Mouse (Mus musculus) embryonic facial prominence, embryonic 11.5 days (tissue): Measurements from ENCODE around the gene Nes. TPM values are rescaled to one million over a fixed set of nuclear protein-coding genes. Genes with fewer than 3 reads are reported as not detected.

Source experiments
- ATAC-seq: fragments of 200-750 bp; cut with Nextera tagmentation; replicated peaks from 2 replicates; pipeline ENCODE4 v1.8.0; 2017; ENCODE audit warnings: low read depth; ENCODE audit not compliant: insufficient number of reproducible peaks, low FRiP score, low TSS enrichment
- DNase-seq: peaks from one replicate; pipeline ENCODE4 v3.0.0-alpha.2; 2015; ENCODE audit warnings: low spot score
- H3K27ac ChIP-seq: fragments of 300-500 bp; sonication (generic); replicated peaks from 2 replicates; pipeline ENCODE4 v1.5.1; 2014; ENCODE audit warnings: mild to moderate bottlenecking, low read depth, low read length, control low read depth
- H3K27me3 ChIP-seq: fragments of 300-500 bp; sonication (generic); 2 replicates; pipeline ENCODE4 v1.6.1; 2014; ENCODE audit warnings: mild to moderate bottlenecking, low read length, moderate library complexity, mixed read lengths; ENCODE audit not compliant: control insufficient read depth, insufficient read depth
- H3K36me3 ChIP-seq: fragments of 300-500 bp; sonication (generic); replicated peaks from 2 replicates; pipeline ENCODE4 v1.6.1; 2014; ENCODE audit warnings: low read depth, mild to moderate bottlenecking, low read length, moderate library complexity, mixed read lengths; ENCODE audit not compliant: control insufficient read depth, insufficient read depth
- H3K4me1 ChIP-seq: fragments of 300-500 bp; sonication (generic); 2 replicates; pipeline ENCODE4 v1.6.1; 2014; ENCODE audit warnings: low read length, mixed read lengths; ENCODE audit not compliant: control insufficient read depth, insufficient read depth
- H3K4me2 ChIP-seq: fragments of 300-500 bp; sonication (generic); 2 replicates; pipeline ENCODE4 v1.6.1; 2014; ENCODE audit warnings: low read depth, mild to moderate bottlenecking, control low read depth, low read length, moderate library complexity
- H3K4me3 ChIP-seq: fragments of 300-500 bp; sonication (generic); 2 replicates; pipeline ENCODE4 v1.5.1; 2014; ENCODE audit warnings: low read depth, low read length, control low read depth
- H3K9ac ChIP-seq: fragments of 300-500 bp; sonication (generic); replicated peaks from 2 replicates; pipeline ENCODE4 v1.6.1; 2014; ENCODE audit warnings: mild to moderate bottlenecking, control low read depth, low read length
- H3K9me3 ChIP-seq: fragments of 300-500 bp; sonication (generic); replicated peaks from 2 replicates; pipeline ENCODE4 v1.6.1; 2016; ENCODE audit warnings: mild to moderate bottlenecking, low read length, inconsistent platforms, mixed read lengths; ENCODE audit not compliant: control insufficient read depth
- WGBS: fragments of 180-500 bp; shearing (Covaris S2); extraction: QIAGEN DNeasy Blood & Tissue Kit; methylation state at CpG from one replicate; pipeline ENCODE4 v1.1.7; 2014; 5-methylcytosine and 5-hydroxymethylcytosine counted together
- polyA plus RNA-seq: library from polyadenylated mRNA; unstranded; fragments of >200 nt; fragmentation: Nextera tagmentation; extraction: Ambion mirVana; gene quantifications from 2 replicates; pipeline ENCODE4 v1.2.1, GENCODE M21; 2014

Gene Nes
- polyA plus RNA-seq, 1 experiment from 2014 or later = 16.2 TPM

DNA sequence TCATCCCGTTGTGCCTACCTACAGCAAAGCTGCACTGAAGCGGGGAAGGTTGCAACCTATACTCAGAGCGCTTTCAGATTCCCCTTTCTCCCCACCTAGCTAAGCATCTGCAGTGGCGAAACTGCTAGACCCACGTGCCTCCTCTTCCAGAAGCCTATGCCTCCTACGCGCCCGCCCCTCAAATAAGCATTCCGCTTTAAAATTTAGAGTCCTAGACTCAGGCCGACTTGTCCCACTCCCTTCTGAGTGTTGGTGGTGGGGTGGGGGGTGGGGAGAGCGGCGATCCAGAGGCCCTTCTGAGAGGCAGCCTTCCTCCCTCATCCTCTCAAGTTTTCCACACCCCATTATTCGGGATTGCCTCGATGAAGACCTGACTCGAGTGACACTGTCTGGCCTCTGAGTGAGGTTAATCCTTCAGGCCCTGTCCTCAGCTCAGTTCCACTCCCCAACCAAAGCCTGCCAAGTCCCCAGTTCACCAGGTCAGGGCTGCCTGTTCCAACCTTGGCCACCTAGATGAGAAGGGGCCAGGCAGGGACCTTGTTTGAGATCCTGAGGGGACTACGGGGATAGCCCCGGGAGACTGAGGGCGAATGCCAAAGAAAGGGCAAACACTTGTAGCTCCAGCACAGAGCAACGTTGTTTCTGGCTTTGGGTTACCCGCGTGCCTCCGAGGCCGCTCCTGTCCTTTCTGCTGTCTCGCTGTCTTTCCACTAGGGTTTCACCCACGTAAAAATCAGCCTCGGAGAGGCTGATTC, 23.6 kb upstream of the Nes start:
- H3K4me2 ChIP-seq = peak overlapping the region; percentile 87
- H3K4me1 ChIP-seq = peaks cover 42% of the 10 kb centered on the region
- H3K27ac ChIP-seq = peak overlapping the region; percentile 96
- ATAC-seq (0 out of 2 replicates have a peak, but pooled peaks have one; percentile 2), DNase-seq (peak; percentile 53)
- no peaks in the 10 kb centered on the region for H3K9me3 ChIP-seq
- H3K9ac ChIP-seq = peak overlapping the region; percentile 72
- peak overlapping the region; percentile 67 for H3K4me3 ChIP-seq
- 1% methylated on average over 26 of the region's 26 CpGs for WGBS
- H3K27me3 ChIP-seq = no peaks in the 10 kb centered on the region
- H3K36me3 ChIP-seq = no peaks in the 10 kb centered on the region

GRCm38 (mm10) chr3:87947811-87948199, 23.1 kb upstream of the Nes start:
- H3K4me1 ChIP-seq = peaks cover 45% of the 10 kb centered on the region
- DNase-seq (peak; percentile 88), ATAC-seq (0 out of 2 replicates have a peak, but pooled peaks have one; percentile 4)
- no peaks in the 10 kb centered on the region for H3K36me3 ChIP-seq
- peak overlapping the region; percentile 67 for H3K4me3 ChIP-seq
- no peaks in the 10 kb centered on the region for H3K27me3 ChIP-seq
- H3K9ac ChIP-seq = peak overlapping the region; percentile 72
- peak overlapping the region; percentile 96 for H3K27ac ChIP-seq
- under 1% methylated on average over 16 of the region's 17 CpGs for WGBS
- H3K4me2 ChIP-seq = peak overlapping the region; percentile 87
- H3K9me3 ChIP-seq = no peaks in the 10 kb centered on the region

- peak within 1 kb of the TSS; percentile 96 for H3K27ac ChIP-seq
- ATAC-seq (no peak; the same call in 1 of the 2 replicates), DNase-seq (peak; percentile 84)
- no peaks in the 10 kb centered on the region for H3K36me3 ChIP-seq
- H3K4me2 ChIP-seq = peak within 1 kb of the TSS; percentile 87
- H3K9ac ChIP-seq = peak within 1 kb of the TSS; percentile 73
- H3K9me3 ChIP-seq = no peaks in the 10 kb centered on the region
- peak within 1 kb of the TSS; percentile 67 for H3K4me3 ChIP-seq
- peaks cover 45% of the 10 kb centered on the region for H3K4me1 ChIP-seq
- WGBS = under 1% methylated on average over 35 of the region's 35 CpGs
- H3K27me3 ChIP-seq = no peaks in the 10 kb centered on the region
Measured at GRCm38 (mm10) chr3:87948378-87949265, 22.3 kb upstream of the Nes start, which contains the start of gene Crabp2. Gene Crabp2, plus strand, starts transcription at chr3:87948666.

GRCm38 (mm10) chr3:87949266-87949954, 21.5 kb upstream of the Nes start:
- no peaks in the 10 kb centered on the region for H3K36me3 ChIP-seq
- H3K4me2 ChIP-seq = peak overlapping the region; percentile 87
- ATAC-seq (no peak), DNase-seq (peak; percentile 76)
- peak overlapping the region; percentile 96 for H3K27ac ChIP-seq
- H3K9me3 ChIP-seq = no peaks in the 10 kb centered on the region
- peak overlapping the region; percentile 67 for H3K4me3 ChIP-seq
- 2% methylated on average over 16 of the region's 16 CpGs for WGBS
- H3K4me1 ChIP-seq = peaks cover 45% of the 10 kb centered on the region
- H3K9ac ChIP-seq = peak overlapping the region; percentile 73
- H3K27me3 ChIP-seq = no peaks in the 10 kb centered on the region

GRCm38 (mm10) chr3:87949955-87950515, 20.8 kb upstream of the Nes start:
- DNase-seq (peak; percentile 71), ATAC-seq (no peak)
- H3K4me3 ChIP-seq = peak overlapping the region; percentile 67
- H3K4me2 ChIP-seq = peak overlapping the region; percentile 87
- H3K4me1 ChIP-seq = peaks cover 39% of the 10 kb centered on the region
- no peaks in the 10 kb centered on the region for H3K27me3 ChIP-seq
- H3K9ac ChIP-seq = peak overlapping the region; percentile 73
- no peaks in the 10 kb centered on the region for H3K9me3 ChIP-seq
- H3K36me3 ChIP-seq = no peaks in the 10 kb centered on the region
- under 1% methylated on average over 13 of the region's 13 CpGs for WGBS
- H3K27ac ChIP-seq = peak overlapping the region; percentile 96

DNA sequence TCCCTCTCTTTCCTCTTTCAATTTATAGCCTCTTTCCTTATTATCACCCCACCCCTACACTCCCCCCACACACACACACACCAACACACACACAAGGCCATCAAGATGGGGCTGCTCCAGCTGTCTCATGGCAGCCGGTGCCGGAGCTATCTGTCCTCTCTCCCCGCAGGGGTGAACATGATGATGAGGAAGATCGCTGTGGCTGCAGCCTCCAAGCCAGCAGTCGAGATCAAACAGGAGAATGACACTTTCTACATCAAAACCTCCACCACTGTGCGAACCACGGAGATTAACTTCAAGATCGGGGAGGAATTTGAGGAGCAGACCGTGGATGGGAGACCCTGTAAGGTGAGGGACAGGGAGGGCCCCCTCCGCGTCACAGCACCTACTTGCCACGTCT, 18.9 kb upstream of the Nes start:
- H3K27me3 ChIP-seq = no peaks in the 10 kb centered on the region
- DNase-seq (no peak), ATAC-seq (no peak; the same call in 1 of the 2 replicates)
- H3K9me3 ChIP-seq = no peaks in the 10 kb centered on the region
- peak overlapping the region; percentile 56 for H3K4me2 ChIP-seq
- H3K27ac ChIP-seq = peak overlapping the region; percentile 56
- peak overlapping the region; percentile 50 for H3K9ac ChIP-seq
- H3K36me3 ChIP-seq = no peaks in the 10 kb centered on the region
- peak overlapping the region; percentile 29 for H3K4me3 ChIP-seq
- H3K4me1 ChIP-seq = peaks cover 20% of the 10 kb centered on the region
- 24% methylated on average over 12 of the region's 12 CpGs for WGBS

DNA sequence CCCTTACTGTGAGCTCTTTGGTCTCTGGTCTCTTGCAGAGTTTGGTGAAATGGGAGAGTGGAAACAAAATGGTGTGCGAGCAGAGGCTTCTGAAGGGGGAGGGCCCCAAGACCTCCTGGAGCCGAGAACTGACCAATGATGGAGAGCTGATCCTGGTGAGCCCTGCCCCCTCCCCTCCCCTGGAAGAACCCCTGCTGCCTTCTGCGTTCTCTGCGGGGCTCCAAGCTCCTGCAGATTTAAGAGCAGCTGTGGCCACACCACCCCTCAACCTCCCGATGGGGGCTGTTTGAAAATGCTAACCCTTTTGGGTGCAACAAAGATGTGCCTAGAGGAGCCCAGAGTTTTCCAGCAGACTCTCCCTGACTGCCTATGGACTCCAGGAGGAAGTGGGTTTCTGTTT, 18.4 kb upstream of the Nes start:
- H3K4me1 ChIP-seq = peaks cover 17% of the 10 kb centered on the region
- no peaks in the 10 kb centered on the region for H3K36me3 ChIP-seq
- no peaks in the 10 kb centered on the region for H3K27me3 ChIP-seq
- WGBS = 6% methylated on average over 5 of the region's 5 CpGs
- no peaks in the 10 kb centered on the region for H3K9me3 ChIP-seq
- peak overlapping the region; percentile 29 for H3K4me3 ChIP-seq
- peak overlapping the region; percentile 50 for H3K9ac ChIP-seq
- DNase-seq (peak; percentile 62), ATAC-seq (no peak; the same call in 1 of the 2 replicates)
- H3K4me2 ChIP-seq = peak overlapping the region; percentile 56
- peak overlapping the region; percentile 56; the same call in 1 of the 2 replicates for H3K27ac ChIP-seq
